Mouse (Mus musculus) kidney, adult 2 months (tissue): ENCODE measurements at regions not wholly inside any gene's neighbourhood (a gene's known extent, or its start where the extent isn't known, plus 50 kb on each side); places are given as distances from the start of the nearest gene placed in this dataset.

Source experiments
- DNase-seq: peaks from one replicate; pipeline ENCODE4 v3.0.0; 2021
- H3K27ac ChIP-seq: fragments of 200-500 bp; 2 replicates; pipeline ENCODE4 v1.5.1; 2012; ENCODE audit warnings: low read depth, low read length, control low read depth, inconsistent platforms; ENCODE audit not compliant: insufficient read depth
- H3K27me3 ChIP-seq: fragments of 200-500 bp; replicated peaks from 2 replicates; pipeline ENCODE4 v1.6.1; 2012; ENCODE audit warnings: mild to moderate bottlenecking, moderate library complexity, low read length, inconsistent platforms; ENCODE audit not compliant: control insufficient read depth, insufficient read depth
- H3K36me3 ChIP-seq: fragments of 200-500 bp; 2 replicates; pipeline ENCODE4 v1.6.1; 2012; ENCODE audit warnings: mild to moderate bottlenecking, moderate library complexity, low read length, inconsistent platforms; ENCODE audit not compliant: control insufficient read depth, insufficient read depth
- H3K4me1 ChIP-seq: fragments of 200-500 bp; 2 replicates; pipeline ENCODE4 v1.6.1; 2011; ENCODE audit warnings: low read length; ENCODE audit not compliant: control insufficient read depth, insufficient read depth
- H3K4me3 ChIP-seq: fragments of 200-500 bp; 2 replicates; pipeline ENCODE4 v1.5.1; 2011; ENCODE audit warnings: mild to moderate bottlenecking, low read depth, low read length, control low read depth; ENCODE audit not compliant: insufficient read depth
- CTCF ChIP-seq: fragments of 200-500 bp; conservative IDR thresholded peaks from 2 replicates; pipeline ENCODE4 v1.5.1; 2011; ENCODE audit warnings: low read depth, mild to moderate bottlenecking, control low read depth, low read length, moderate library complexity, mixed read lengths; ENCODE audit not compliant: insufficient read depth, insufficient read length
- POLR2A ChIP-seq: fragments of 200-500 bp; IDR thresholded peaks from one replicate; pipeline ENCODE4 v1.6.1; 2011; ENCODE audit warnings: low read depth, low read length, control low read depth
- WGBS: fragments of 180-500 bp; shearing (Covaris S2); methylation state at CpG from one replicate; pipeline ENCODE4 v1.1.7; 2018; 5-methylcytosine and 5-hydroxymethylcytosine counted together

DNA sequence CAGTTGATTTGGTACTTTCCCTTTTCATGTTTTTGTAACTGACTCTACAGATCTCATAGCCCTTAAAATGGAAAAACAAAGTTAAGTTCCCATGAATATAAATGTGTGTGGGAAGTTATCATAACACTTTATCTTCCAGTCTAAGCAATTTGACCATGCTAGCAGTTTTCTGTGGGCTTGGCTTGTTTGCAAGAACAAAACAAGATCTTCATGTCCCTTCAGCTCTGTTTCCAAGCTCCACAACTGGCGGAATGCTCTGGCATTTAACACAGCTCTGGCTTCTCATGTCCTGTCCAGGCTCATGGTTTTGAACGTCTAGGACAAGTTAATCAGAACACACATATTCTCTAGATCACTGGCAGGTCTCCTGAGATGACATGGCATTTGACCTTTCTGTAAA is 1411.1 kb upstream of the Flrt2 start:
- H3K4me1 ChIP-seq: no peaks in the 10 kb centered on the region
- H3K27ac ChIP-seq: no peak overlapping the region
- no peak for DNase-seq
- H3K27me3 ChIP-seq: no peaks in the 10 kb centered on the region
- no peak for TF ChIP-seq CTCF
- TF ChIP-seq POLR2A: no peak
- H3K4me3 ChIP-seq: no peak overlapping the region
- 57% methylated on average over 2 of the region's 2 CpGs for WGBS
- H3K36me3 ChIP-seq: no peaks in the 10 kb centered on the region

DNA sequence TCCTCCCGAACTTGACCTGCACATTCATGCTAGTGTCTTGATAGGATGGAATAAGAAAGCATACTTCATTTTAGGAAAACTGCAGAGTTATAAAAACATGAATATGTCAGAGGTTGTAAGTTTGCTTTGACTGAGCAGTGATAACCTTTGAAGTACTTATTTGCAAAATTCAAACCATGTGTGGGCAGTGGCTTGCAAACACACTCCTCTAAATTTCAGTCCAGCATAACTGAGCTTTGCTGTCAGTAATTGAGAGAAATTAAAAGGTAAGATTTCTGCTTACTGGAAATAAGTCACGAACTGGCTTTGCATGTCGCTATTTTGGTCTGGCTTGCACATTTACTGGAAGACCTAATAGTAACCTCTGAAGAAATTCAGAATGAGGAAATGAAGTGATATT is 1409.1 kb upstream of the Flrt2 start:
- Histone ChIP-seq H3K4me1 (no peaks in the 10 kb centered on the region), H3K36me3 (no peaks in the 10 kb centered on the region), H3K27ac (no peak overlapping the region), H3K27me3 (no peaks in the 10 kb centered on the region), H3K4me3 (no peak overlapping the region)
- DNase-seq: no peak
- WGBS: 74% methylated on average over 3 of the region's 3 CpGs
- TF ChIP-seq CTCF: no peak
- no peak for TF ChIP-seq POLR2A

DNA sequence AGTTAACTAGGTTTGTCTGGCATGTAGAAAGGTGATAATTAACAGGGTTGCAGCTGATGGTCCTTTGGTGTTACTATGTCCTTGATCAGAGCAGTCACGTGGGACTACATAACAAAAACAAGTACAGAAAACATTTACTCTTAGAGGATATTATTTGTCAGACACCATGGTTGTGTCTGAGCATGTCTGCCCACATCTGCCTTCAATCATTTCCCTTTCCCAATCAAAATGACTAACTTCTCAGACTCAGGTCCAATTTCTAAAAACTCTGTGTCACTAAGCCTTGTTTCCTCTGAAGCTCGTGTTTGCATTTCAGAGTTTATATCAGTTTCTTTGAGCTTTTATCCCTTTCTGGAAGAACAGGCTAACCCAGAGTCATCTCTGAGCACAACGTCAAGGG is 1408.5 kb upstream of the Flrt2 start:
- TF ChIP-seq CTCF (no peak), POLR2A (no peak)
- Histone ChIP-seq H3K4me3 (no peak overlapping the region), H3K27ac (no peak overlapping the region), H3K4me1 (no peaks in the 10 kb centered on the region), H3K36me3 (no peaks in the 10 kb centered on the region), H3K27me3 (no peaks in the 10 kb centered on the region)
- DNase-seq: no peak
- WGBS: 65% methylated on average over 3 of the region's 3 CpGs

DNA sequence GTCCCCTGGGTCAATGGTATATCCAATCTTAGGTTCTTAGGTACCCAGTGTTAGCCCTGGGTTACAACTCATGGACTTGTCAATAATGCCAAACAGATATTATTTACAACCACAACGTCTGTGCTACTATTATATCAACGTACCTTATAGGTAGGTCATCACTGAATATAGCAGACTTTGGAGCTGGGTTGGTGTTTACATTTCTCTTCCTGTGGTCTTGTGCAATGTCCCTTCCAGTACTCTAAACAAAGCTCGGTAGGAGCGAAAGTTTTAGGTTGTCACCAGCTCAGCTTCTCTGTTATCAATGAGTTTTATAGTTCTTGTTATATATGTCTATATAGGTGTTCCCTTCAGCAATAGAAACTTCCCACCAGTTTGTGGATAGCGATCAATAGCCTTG is 1394.2 kb upstream of the Flrt2 start:
- no peaks in the 10 kb centered on the region for H3K27me3 ChIP-seq
- no peaks in the 10 kb centered on the region for H3K4me1 ChIP-seq
- no peak overlapping the region for H3K27ac ChIP-seq
- no peak overlapping the region for H3K4me3 ChIP-seq
- DNase-seq: no peak
- no peaks in the 10 kb centered on the region for H3K36me3 ChIP-seq
- 93% methylated on average over 5 of the region's 5 CpGs for WGBS
- no peak for TF ChIP-seq POLR2A
- TF ChIP-seq CTCF: no peak

DNA sequence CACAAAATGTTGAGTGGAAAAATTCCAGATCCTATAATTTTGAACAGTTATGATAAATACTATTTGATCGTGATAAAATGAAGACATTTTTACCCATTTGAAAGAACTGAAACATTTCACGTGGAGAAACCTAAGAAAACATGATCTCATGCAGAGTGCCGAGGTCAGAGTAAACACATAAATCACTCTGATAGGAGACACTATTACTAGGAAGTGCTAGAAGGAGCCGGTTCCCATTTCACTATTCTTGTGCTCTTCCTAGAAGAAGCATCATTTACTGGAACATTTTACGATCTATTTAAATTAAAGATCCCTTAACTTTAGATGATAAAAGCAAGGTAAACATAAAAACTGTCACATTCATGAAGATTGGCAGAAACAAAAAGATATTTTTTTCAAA is 1359.7 kb upstream of the Flrt2 start:
- Histone ChIP-seq H3K36me3 (no peaks in the 10 kb centered on the region), H3K4me3 (no peak overlapping the region), H3K27me3 (no peaks in the 10 kb centered on the region), H3K27ac (no peak overlapping the region), H3K4me1 (no peaks in the 10 kb centered on the region)
- WGBS: 13% methylated on average over 5 of the region's 5 CpGs
- TF ChIP-seq CTCF (no peak), POLR2A (no peak)
- DNase-seq: peak; percentile 3

DNA sequence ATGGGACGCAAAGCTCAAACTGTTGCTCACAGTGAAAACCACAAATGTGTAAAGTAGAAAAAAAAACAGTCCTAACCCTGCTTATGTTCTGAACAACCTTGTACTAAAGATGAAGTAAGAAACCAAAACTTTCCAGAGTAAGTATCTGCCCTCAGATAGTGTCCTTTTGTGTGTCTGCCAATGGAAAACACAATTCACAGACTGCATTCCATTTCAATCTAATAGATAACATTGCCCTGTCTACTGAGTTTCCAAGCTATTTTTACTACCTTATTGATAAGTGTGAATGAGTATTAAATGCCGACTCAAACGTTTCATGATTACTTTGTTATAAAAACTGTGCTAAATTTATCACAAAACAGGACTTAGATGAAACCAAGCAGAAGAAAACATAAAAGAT is 1357.4 kb upstream of the Flrt2 start:
- no peak for DNase-seq
- WGBS: 83% methylated on average over 3 of the region's 3 CpGs
- no peak overlapping the region for H3K27ac ChIP-seq
- TF ChIP-seq POLR2A: no peak
- no peak for TF ChIP-seq CTCF
- no peaks in the 10 kb centered on the region for H3K36me3 ChIP-seq
- H3K4me3 ChIP-seq: no peak overlapping the region
- H3K27me3 ChIP-seq: no peaks in the 10 kb centered on the region
- H3K4me1 ChIP-seq: no peaks in the 10 kb centered on the region

DNA sequence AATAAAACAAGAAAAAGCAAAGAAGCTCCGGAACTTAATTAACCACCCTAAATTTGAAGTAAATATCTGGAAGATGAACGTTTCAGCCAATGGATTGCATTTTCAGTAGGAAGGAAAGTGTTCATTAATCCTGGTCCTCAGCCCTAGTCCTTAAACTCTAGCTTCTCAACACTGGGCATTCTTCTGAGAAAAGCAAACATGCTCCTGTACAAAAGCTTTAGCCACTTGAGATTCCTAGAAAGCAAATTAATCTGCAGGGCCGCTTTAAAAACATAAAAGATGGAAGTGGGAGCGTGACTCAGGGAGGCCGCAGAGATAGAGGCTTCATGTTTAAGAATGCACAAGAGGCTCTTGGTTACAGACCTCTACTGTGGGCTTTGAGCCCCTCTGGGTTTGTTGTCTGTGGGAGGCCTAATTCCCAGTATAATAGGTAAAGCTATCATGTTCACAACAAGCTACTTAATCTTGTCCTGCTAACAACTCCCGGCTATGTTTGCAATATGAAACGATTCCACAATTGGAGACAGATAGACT is 1342.3 kb upstream of the Flrt2 start:
- H3K27me3 ChIP-seq: no peaks in the 10 kb centered on the region
- TF ChIP-seq CTCF (no peak), POLR2A (no peak)
- DNase-seq: no peak

More for the DNA sequence above, 1342.3 kb upstream of the Flrt2 start:
- H3K36me3 ChIP-seq: no peaks in the 10 kb centered on the region
- H3K27ac ChIP-seq: no peak overlapping the region
- no peak overlapping the region for H3K4me3 ChIP-seq
- WGBS: 40% methylated on average over 7 of the region's 7 CpGs
- H3K4me1 ChIP-seq: no peaks in the 10 kb centered on the region
